Mouse (Mus musculus) midbrain, embryonic 14.5 days (tissue): ENCODE data around the gene Cdhr2. TPM values are rescaled to one million over a fixed set of nuclear protein-coding genes. Genes with fewer than 3 reads are reported as not detected.

Experiments
- ATAC-seq: fragments of 200-750 bp; cut with Nextera tagmentation; 2 replicates; pipeline ENCODE4 v1.8.0; 2017; ENCODE audit warnings: moderate number of reproducible peaks, moderate library complexity; ENCODE audit not compliant: low FRiP score, low TSS enrichment
- DNase-seq: peaks from one replicate; pipeline ENCODE4 v3.0.0-alpha.2; 2015
- H3K27ac ChIP-seq: fragments of 300-500 bp; sonication (generic); replicated peaks from 2 replicates; pipeline ENCODE4 v1.5.1; 2014; ENCODE audit warnings: mild to moderate bottlenecking, low read depth, low read length, moderate library complexity
- H3K27me3 ChIP-seq: fragments of 300-500 bp; sonication (generic); 2 replicates; pipeline ENCODE4 v1.6.1; 2014; ENCODE audit warnings: low read length, control low read depth, mixed read lengths; ENCODE audit not compliant: control insufficient read depth, insufficient read depth
- H3K36me3 ChIP-seq: fragments of 300-500 bp; sonication (generic); 2 replicates; pipeline ENCODE4 v1.6.1; 2014; ENCODE audit warnings: low read length, control low read depth; ENCODE audit not compliant: control insufficient read depth, insufficient read depth
- H3K4me1 ChIP-seq: fragments of 300-500 bp; sonication (generic); 2 replicates; pipeline ENCODE4 v1.6.1; 2014; ENCODE audit warnings: mild to moderate bottlenecking, antibody characterized with exemption, low read length, control low read depth; ENCODE audit not compliant: control insufficient read depth, insufficient read depth
- H3K4me2 ChIP-seq: fragments of 300-500 bp; sonication (generic); 2 replicates; pipeline ENCODE4 v1.6.1; 2014; ENCODE audit warnings: mild to moderate bottlenecking, low read length, moderate library complexity
- H3K4me3 ChIP-seq: fragments of 300-500 bp; sonication (generic); replicated peaks from 2 replicates; pipeline ENCODE4 v1.5.1; 2014; ENCODE audit warnings: low read depth, low read length
- H3K9ac ChIP-seq: fragments of 300-500 bp; sonication (generic); replicated peaks from 2 replicates; pipeline ENCODE4 v1.6.1; 2014; ENCODE audit warnings: mild to moderate bottlenecking, low read length, moderate library complexity
- H3K9me3 ChIP-seq: fragments of 300-500 bp; sonication (generic); 2 replicates; pipeline ENCODE4 v1.6.1; 2016; ENCODE audit warnings: low read length, control low read depth, mixed read lengths; ENCODE audit not compliant: control insufficient read depth
- WGBS: fragments of 180-500 bp; shearing (Covaris S2); extraction: QIAGEN DNeasy Blood & Tissue Kit; methylation state at CpG from one replicate; pipeline ENCODE4 v1.1.7; 2014; 5-methylcytosine and 5-hydroxymethylcytosine counted together
- polyA plus RNA-seq: library from polyadenylated mRNA; unstranded; fragments of >200 nt; fragmentation: Nextera tagmentation; extraction: Ambion mirVana; gene quantifications from 2 replicates; pipeline ENCODE4 v1.2.1, GENCODE M21; 2014

Gene Cdhr2
- 0.22 and 0.23 TPM in 2 replicates for polyA plus RNA-seq

- ATAC-seq (no peak), DNase-seq (no peak)
- H3K36me3 ChIP-seq = no peaks in the 10 kb centered on the region
- H3K9me3 ChIP-seq = no peaks in the 10 kb centered on the region
- H3K4me1 ChIP-seq = no peaks in the 10 kb centered on the region
- H3K4me3 ChIP-seq = no peak within 1 kb of the TSS
- no peaks in the 10 kb centered on the region for H3K27me3 ChIP-seq
- H3K27ac ChIP-seq = no peak within 1 kb of the TSS
- 69% methylated on average over 5 of the region's 5 CpGs for WGBS
- no peak within 1 kb of the TSS for H3K9ac ChIP-seq
- no peak within 1 kb of the TSS for H3K4me2 ChIP-seq
Observed at GRCm38 (mm10) chr13:54701243-54701642, at the start of gene Cdhr2. TSS of gene Cdhr2 (plus strand) at chr13:54701461.

GRCm38 (mm10) chr13:54660877-54661276, 40.4 kb upstream of the Cdhr2 start:
- WGBS = 64% methylated on average over 5 of the region's 5 CpGs
- Histone ChIP-seq H3K4me1 (no peaks in the 10 kb centered on the region), H3K9me3 (no peaks in the 10 kb centered on the region), H3K9ac (no peak overlapping the region), H3K27ac (no peak overlapping the region), H3K36me3 (peaks cover 79% of the 10 kb centered on the region), H3K27me3 (no peaks in the 10 kb centered on the region), H3K4me2 (no peak overlapping the region), H3K4me3 (no peak overlapping the region)
- DNase-seq = no peak
- no peak for ATAC-seq

GRCm38 (mm10) chr13:54661358-54661757, 39.9 kb upstream of the Cdhr2 start:
- no peak overlapping the region for H3K27ac ChIP-seq
- DNase-seq = no peak
- no peak overlapping the region for H3K4me2 ChIP-seq
- no peak overlapping the region for H3K4me3 ChIP-seq
- H3K9me3 ChIP-seq = no peaks in the 10 kb centered on the region
- no peak overlapping the region for H3K9ac ChIP-seq
- no peaks in the 10 kb centered on the region for H3K4me1 ChIP-seq
- peaks cover 74% of the 10 kb centered on the region for H3K36me3 ChIP-seq
- H3K27me3 ChIP-seq = no peaks in the 10 kb centered on the region
- WGBS = 89% methylated on average over 12 of the region's 12 CpGs
- ATAC-seq = no peak

GRCm38 (mm10) chr13:54663999-54664398, 37.3 kb upstream of the Cdhr2 start:
- ATAC-seq (no peak), DNase-seq (no peak)
- Histone ChIP-seq H3K9me3 (no peaks in the 10 kb centered on the region), H3K36me3 (peaks cover 53% of the 10 kb centered on the region), H3K27me3 (no peaks in the 10 kb centered on the region), H3K4me2 (no peak overlapping the region), H3K4me3 (no peak overlapping the region), H3K9ac (no peak overlapping the region), H3K27ac (no peak overlapping the region), H3K4me1 (no peaks in the 10 kb centered on the region)
- 87% methylated on average over 4 of the region's 4 CpGs for WGBS

GRCm38 (mm10) chr13:54664509-54664908, 36.8 kb upstream of the Cdhr2 start:
- H3K9ac ChIP-seq = no peak overlapping the region
- no peak overlapping the region for H3K4me2 ChIP-seq
- no peaks in the 10 kb centered on the region for H3K4me1 ChIP-seq
- 88% methylated on average over 1 of the region's 1 CpGs for WGBS
- H3K36me3 ChIP-seq = peaks cover 48% of the 10 kb centered on the region
- ATAC-seq (no peak), DNase-seq (no peak)
- H3K9me3 ChIP-seq = no peaks in the 10 kb centered on the region
- H3K27ac ChIP-seq = no peak overlapping the region
- no peaks in the 10 kb centered on the region for H3K27me3 ChIP-seq
- H3K4me3 ChIP-seq = no peak overlapping the region

- no peak overlapping the region for H3K27ac ChIP-seq
- no peak overlapping the region for H3K4me3 ChIP-seq
- DNase-seq = no peak
- 97% methylated on average over 7 of the region's 7 CpGs for WGBS
- no peaks in the 10 kb centered on the region for H3K27me3 ChIP-seq
- no peak overlapping the region for H3K4me2 ChIP-seq
- ATAC-seq = no peak
- no peaks in the 10 kb centered on the region for H3K4me1 ChIP-seq
- H3K9ac ChIP-seq = no peak overlapping the region
- H3K36me3 ChIP-seq = peaks cover 42% of the 10 kb centered on the region
- H3K9me3 ChIP-seq = no peaks in the 10 kb centered on the region
Observed at GRCm38 (mm10) chr13:54665062-54665461, 36.2 kb upstream of the Cdhr2 start.

- Histone ChIP-seq H3K9me3 (no peaks in the 10 kb centered on the region), H3K4me1 (no peaks in the 10 kb centered on the region), H3K27me3 (no peaks in the 10 kb centered on the region), H3K36me3 (0 out of 2 replicates have a peak, but pooled peaks cover 4% of the 10 kb centered on the region), H3K9ac (no peak overlapping the region), H3K4me2 (no peak overlapping the region), H3K27ac (no peak overlapping the region), H3K4me3 (no peak overlapping the region)
- DNase-seq = no peak
- 91% methylated on average over 2 of the region's 2 CpGs for WGBS
- no peak for ATAC-seq
Observed at GRCm38 (mm10) chr13:54670491-54670890, 30.8 kb upstream of the Cdhr2 start.

GRCm38 (mm10) chr13:54675895-54676590, 25.2 kb upstream of the Cdhr2 start:
- Histone ChIP-seq H3K27ac (no peak overlapping the region), H3K27me3 (no peaks in the 10 kb centered on the region), H3K9ac (no peak overlapping the region), H3K36me3 (peaks cover 30% of the 10 kb centered on the region), H3K4me3 (no peak overlapping the region), H3K9me3 (no peaks in the 10 kb centered on the region), H3K4me2 (no peak overlapping the region), H3K4me1 (no peaks in the 10 kb centered on the region)
- DNase-seq (no peak), ATAC-seq (no peak)
- WGBS = 68% methylated on average over 11 of the region's 11 CpGs

GRCm38 (mm10) chr13:54678263-54678662, 23.0 kb upstream of the Cdhr2 start:
- WGBS = 88% methylated on average over 4 of the region's 4 CpGs
- H3K4me3 ChIP-seq = no peak overlapping the region
- ATAC-seq (no peak), DNase-seq (no peak)
- H3K27me3 ChIP-seq = no peaks in the 10 kb centered on the region
- peaks cover 52% of the 10 kb centered on the region for H3K36me3 ChIP-seq
- no peak overlapping the region for H3K9ac ChIP-seq
- H3K4me1 ChIP-seq = no peaks in the 10 kb centered on the region
- no peak overlapping the region for H3K27ac ChIP-seq
- no peaks in the 10 kb centered on the region for H3K9me3 ChIP-seq
- H3K4me2 ChIP-seq = no peak overlapping the region
